Mouse (Mus musculus): ENCODE results near the gene Gipc1. TPM values are rescaled to one million over a fixed set of nuclear protein-coding genes. Genes with fewer than 3 reads are reported as not detected.

The Gipc1 gene
- polyA plus RNA-seq, 1 experiment from 2014 or later: 199 TPM

GRCm38 (mm10) chr8:83689264-83689663 is 36.8 kb downstream of the Gipc1 start:
- H3K9ac ChIP-seq: no peak overlapping the region
- H3K4me2 ChIP-seq: no peak overlapping the region
- no peak overlapping the region for H3K4me3 ChIP-seq
- H3K27me3 ChIP-seq: no peaks in the 10 kb centered on the region
- WGBS: 81% methylated on average over 6 of the region's 6 CpGs
- peaks cover 41% of the 10 kb centered on the region for H3K36me3 ChIP-seq
- no peak for ATAC-seq (ENCODE audit: borderline replicate concordance, extremely low read depth, low FRiP score, low TSS enrichment)
- H3K9me3 ChIP-seq: no peaks in the 10 kb centered on the region
- no peak overlapping the region for H3K27ac ChIP-seq
- 0 out of 2 replicates have a peak, but pooled peaks cover 4% of the 10 kb centered on the region for H3K4me1 ChIP-seq

GRCm38 (mm10) chr8:83693609-83694236 is 41.2 kb downstream of the Gipc1 start:
- no peak overlapping the region for H3K4me3 ChIP-seq
- H3K27me3 ChIP-seq: no peaks in the 10 kb centered on the region
- ATAC-seq (ENCODE audit: borderline replicate concordance, extremely low read depth, low FRiP score, low TSS enrichment): no peak
- no peak overlapping the region for H3K4me2 ChIP-seq
- H3K4me1 ChIP-seq: peaks cover 35% of the 10 kb centered on the region
- no peak overlapping the region for H3K9ac ChIP-seq
- H3K9me3 ChIP-seq: no peaks in the 10 kb centered on the region
- 71% methylated on average over 10 of the region's 10 CpGs for WGBS
- no peak overlapping the region for H3K27ac ChIP-seq
- H3K36me3 ChIP-seq: peaks cover 26% of the 10 kb centered on the region

- Histone ChIP-seq H3K4me1 (peaks cover 39% of the 10 kb centered on the region), H3K27me3 (no peaks in the 10 kb centered on the region), H3K4me3 (no peak overlapping the region), H3K36me3 (peaks cover 24% of the 10 kb centered on the region), H3K9me3 (no peaks in the 10 kb centered on the region), H3K9ac (no peak overlapping the region), H3K4me2 (no peak overlapping the region), H3K27ac (no peak overlapping the region)
- ATAC-seq (ENCODE audit: borderline replicate concordance, extremely low read depth, low FRiP score, low TSS enrichment): no peak
- WGBS: 73% methylated on average over 11 of the region's 11 CpGs
Measured at GRCm38 (mm10) chr8:83694369-83695160, 42.1 kb downstream of the Gipc1 start.

GRCm38 (mm10) chr8:83695351-83696106 is 43.1 kb downstream of the Gipc1 start:
- 74% methylated on average over 11 of the region's 17 CpGs for WGBS

GRCm38 (mm10) chr8:83697374-83698220 is 45.1 kb downstream of the Gipc1 start:
- WGBS: 43% methylated on average over 19 of the region's 19 CpGs
- no peaks in the 10 kb centered on the region for H3K27me3 ChIP-seq

More at GRCm38 (mm10) chr8:83695351-83696106, 43.1 kb downstream of the Gipc1 start:
- no peak overlapping the region; the same call in 1 of the 2 replicates for H3K27ac ChIP-seq
- H3K27me3 ChIP-seq: no peaks in the 10 kb centered on the region
- no peak overlapping the region for H3K4me2 ChIP-seq
- no peak overlapping the region for H3K4me3 ChIP-seq
- peaks cover 47% of the 10 kb centered on the region for H3K4me1 ChIP-seq
- no peaks in the 10 kb centered on the region for H3K9me3 ChIP-seq
- H3K9ac ChIP-seq: no peak overlapping the region
- peaks cover 22% of the 10 kb centered on the region for H3K36me3 ChIP-seq
- no peak for ATAC-seq (ENCODE audit: borderline replicate concordance, extremely low read depth, low FRiP score, low TSS enrichment)

GRCm38 (mm10) chr8:83698291-83698660 is 45.8 kb downstream of the Gipc1 start:
- Histone ChIP-seq H3K9ac (peak overlapping the region; percentile 96), H3K36me3 (no peaks in the 10 kb centered on the region), H3K4me3 (peak overlapping the region; percentile 85), H3K9me3 (no peaks in the 10 kb centered on the region), H3K27me3 (no peaks in the 10 kb centered on the region), H3K27ac (peak overlapping the region; percentile 89), H3K4me1 (peaks cover 47% of the 10 kb centered on the region), H3K4me2 (peak overlapping the region; percentile 94)
- WGBS: 3% methylated on average over 15 of the region's 15 CpGs
- ATAC-seq (ENCODE audit: borderline replicate concordance, extremely low read depth, low FRiP score, low TSS enrichment): peak; percentile 12; the same call in 1 of the 2 replicates

More at GRCm38 (mm10) chr8:83697374-83698220, 45.1 kb downstream of the Gipc1 start:
- Histone ChIP-seq H3K9ac (peak overlapping the region; percentile 96), H3K4me2 (peak overlapping the region; percentile 94), H3K36me3 (peaks cover 1% of the 10 kb centered on the region; the same call in 1 of the 2 replicates), H3K4me3 (peak overlapping the region; percentile 85), H3K4me1 (peaks cover 47% of the 10 kb centered on the region), H3K9me3 (no peaks in the 10 kb centered on the region), H3K27ac (peak overlapping the region; percentile 89)
- no peak for ATAC-seq (ENCODE audit: borderline replicate concordance, extremely low read depth, low FRiP score, low TSS enrichment)

GRCm38 (mm10) chr8:83698661-83699453 is 46.4 kb downstream of the Gipc1 start, which contains the start of gene Pkn1:
Pkn1 (minus strand) TSS chr8:83699179.
- Histone ChIP-seq H3K9me3 (no peaks in the 10 kb centered on the region), H3K36me3 (no peaks in the 10 kb centered on the region), H3K9ac (peak within 1 kb of the TSS; percentile 96), H3K4me3 (peak within 1 kb of the TSS; percentile 85), H3K27ac (peak within 1 kb of the TSS; percentile 89), H3K4me2 (peak within 1 kb of the TSS; percentile 94), H3K4me1 (peaks cover 47% of the 10 kb centered on the region), H3K27me3 (no peaks in the 10 kb centered on the region)
- under 1% methylated on average over 81 of the region's 85 CpGs for WGBS
- peak; percentile 94 for ATAC-seq (ENCODE audit: borderline replicate concordance, extremely low read depth, low FRiP score, low TSS enrichment)

- H3K4me2 ChIP-seq: peak overlapping the region; percentile 94
- H3K4me1 ChIP-seq: peaks cover 40% of the 10 kb centered on the region
- no peaks in the 10 kb centered on the region for H3K9me3 ChIP-seq
- no peaks in the 10 kb centered on the region for H3K36me3 ChIP-seq
- 22% methylated on average over 9 of the region's 9 CpGs for WGBS
- H3K9ac ChIP-seq: peak overlapping the region; percentile 96
- H3K4me3 ChIP-seq: peak overlapping the region; percentile 85
- peak overlapping the region; percentile 89 for H3K27ac ChIP-seq
- ATAC-seq (ENCODE audit: borderline replicate concordance, extremely low read depth, low FRiP score, low TSS enrichment): no peak
- H3K27me3 ChIP-seq: no peaks in the 10 kb centered on the region
Measured at GRCm38 (mm10) chr8:83699566-83699965, 47.1 kb downstream of the Gipc1 start.

- H3K4me1 ChIP-seq: peaks cover 34% of the 10 kb centered on the region
- ATAC-seq (ENCODE audit: borderline replicate concordance, extremely low read depth, low FRiP score, low TSS enrichment): no peak
- H3K27ac ChIP-seq: no peak overlapping the region
- H3K36me3 ChIP-seq: no peaks in the 10 kb centered on the region
- no peaks in the 10 kb centered on the region for H3K9me3 ChIP-seq
- H3K27me3 ChIP-seq: no peaks in the 10 kb centered on the region
- H3K9ac ChIP-seq: no peak overlapping the region
- no peak overlapping the region for H3K4me3 ChIP-seq
- H3K4me2 ChIP-seq: no peak overlapping the region
- 67% methylated on average over 9 of the region's 9 CpGs for WGBS
Measured at GRCm38 (mm10) chr8:83700423-83701085, 48.1 kb downstream of the Gipc1 start.

GRCm38 (mm10) chr8:83703426-83703825 is 50.9 kb downstream of the Gipc1 start:
- H3K4me2 ChIP-seq: no peak overlapping the region
- H3K9ac ChIP-seq: no peak overlapping the region
- H3K4me3 ChIP-seq: no peak overlapping the region
- H3K9me3 ChIP-seq: no peaks in the 10 kb centered on the region
- peaks cover 13% of the 10 kb centered on the region; the same call in 1 of the 2 replicates for H3K4me1 ChIP-seq
- no peak for ATAC-seq (ENCODE audit: borderline replicate concordance, extremely low read depth, low FRiP score, low TSS enrichment)
- no peaks in the 10 kb centered on the region for H3K36me3 ChIP-seq
- 72% methylated on average over 4 of the region's 4 CpGs for WGBS
- no peaks in the 10 kb centered on the region for H3K27me3 ChIP-seq
- no peak overlapping the region for H3K27ac ChIP-seq
